Mouse (Mus musculus) cortical plate, adult 2 months (tissue): ENCODE measurements around the gene Slc27a1.

Experiments
- CTCF ChIP-seq: fragments of 200-500 bp; IDR thresholded peaks from 2 replicates; pipeline ENCODE4 v1.5.1; 2011; ENCODE audit warnings: mild to moderate bottlenecking, control low read depth, low read length; ENCODE audit not compliant: insufficient read depth; ENCODE audit errors: extremely low read depth
- POLR2A ChIP-seq: fragments of 200-500 bp; IDR thresholded peaks from 2 replicates; pipeline ENCODE4 v1.6.1; 2011; ENCODE audit warnings: mild to moderate bottlenecking, low read length, control low read depth; ENCODE audit not compliant: insufficient read depth; ENCODE audit errors: extremely low read depth

DNA sequence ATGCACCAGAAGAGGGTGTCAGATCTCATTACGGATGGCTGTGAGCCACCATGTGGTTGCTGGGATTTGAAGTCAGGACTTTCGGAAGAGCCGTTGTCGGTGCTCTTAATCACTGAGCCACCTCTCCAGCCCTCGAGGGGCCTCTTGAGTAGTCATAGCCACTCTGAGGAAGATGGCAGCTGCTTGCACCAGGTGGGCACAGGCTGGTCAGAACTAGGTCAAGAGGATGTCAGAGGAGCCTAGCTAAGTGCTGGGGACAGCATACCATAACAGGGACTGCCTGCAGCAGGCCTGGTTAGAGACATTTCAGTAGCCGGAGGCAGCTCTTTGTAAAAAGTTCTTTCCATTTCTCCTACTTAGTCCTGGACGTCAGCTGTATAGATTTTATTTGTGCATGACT is 17.9 kb upstream of the Slc27a1 start:
- no peak for TF ChIP-seq CTCF
- TF ChIP-seq POLR2A = no peak
